Mouse (Mus musculus) cerebellum, adult 11-12 months (tissue): Measurements from ENCODE around the gene Tox3.
A peak's percentile ranks its signal among the peaks of the same experiment; 100 is the strongest.

ENCODE experiments used
- DNase-seq: peaks from one replicate; pipeline ENCODE4 v3.0.0; 2022

The Tox3 gene

DNA sequence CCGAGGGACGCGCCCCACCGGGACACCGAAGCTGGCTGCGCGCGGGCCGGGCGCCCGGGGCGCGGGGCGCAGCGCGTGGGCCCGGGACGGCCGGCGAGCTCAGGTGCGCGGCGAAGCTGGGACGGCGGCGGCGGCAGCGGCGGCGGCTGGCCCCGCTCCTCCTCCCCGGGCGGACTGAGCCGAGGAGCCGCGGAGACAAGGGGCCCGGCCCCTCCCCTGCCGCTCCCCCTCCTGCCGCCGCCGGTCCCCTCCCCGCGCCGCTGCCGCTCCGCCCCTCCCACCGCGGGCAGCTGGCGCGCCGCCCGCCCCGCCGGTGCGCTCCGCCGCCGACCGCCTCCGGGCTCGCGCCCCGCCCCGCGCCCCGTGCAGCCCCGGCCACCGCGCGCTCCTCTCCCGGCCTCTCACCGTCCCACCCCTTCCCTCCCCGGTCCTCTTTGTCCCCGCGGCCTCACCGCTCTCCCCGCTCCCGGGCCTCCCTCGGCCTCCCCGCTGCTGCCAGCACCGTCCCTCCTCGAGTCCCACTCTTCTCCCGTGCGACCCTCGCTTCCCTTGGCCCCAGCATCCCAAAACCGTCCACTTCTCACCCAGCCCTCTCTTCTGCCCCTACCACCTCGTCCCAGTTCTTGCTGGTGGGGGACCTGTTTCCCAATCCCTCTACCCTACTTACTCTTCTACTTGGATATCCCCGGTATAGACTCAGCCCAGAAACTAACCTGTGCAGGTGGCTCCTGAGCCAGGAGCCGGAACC lies at the start of gene Tox3:
TSS of gene Tox3 (minus strand) at position 166 of the 748 bp plus-strand sequence.
- no peak for DNase-seq

DNA sequence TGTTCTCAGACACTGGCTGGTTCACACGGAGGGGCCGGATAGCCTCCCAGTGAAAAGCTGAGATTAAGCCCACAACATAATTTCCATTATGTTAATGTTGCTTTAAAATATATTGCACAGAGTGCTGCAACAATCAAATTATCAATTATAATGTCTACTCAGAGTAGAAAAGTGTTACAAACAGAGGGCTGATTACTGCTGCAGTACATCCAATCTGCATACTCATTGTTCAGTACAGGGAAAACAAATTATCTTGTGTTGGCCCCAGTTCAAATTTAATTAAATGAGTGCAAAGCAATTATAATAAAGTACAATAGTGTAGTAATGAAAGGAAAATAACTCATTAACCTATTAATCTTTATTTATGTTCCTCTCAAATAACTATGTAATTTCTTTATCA lies 44.5 kb upstream of the Tox3 start:
- no peak for DNase-seq

DNA sequence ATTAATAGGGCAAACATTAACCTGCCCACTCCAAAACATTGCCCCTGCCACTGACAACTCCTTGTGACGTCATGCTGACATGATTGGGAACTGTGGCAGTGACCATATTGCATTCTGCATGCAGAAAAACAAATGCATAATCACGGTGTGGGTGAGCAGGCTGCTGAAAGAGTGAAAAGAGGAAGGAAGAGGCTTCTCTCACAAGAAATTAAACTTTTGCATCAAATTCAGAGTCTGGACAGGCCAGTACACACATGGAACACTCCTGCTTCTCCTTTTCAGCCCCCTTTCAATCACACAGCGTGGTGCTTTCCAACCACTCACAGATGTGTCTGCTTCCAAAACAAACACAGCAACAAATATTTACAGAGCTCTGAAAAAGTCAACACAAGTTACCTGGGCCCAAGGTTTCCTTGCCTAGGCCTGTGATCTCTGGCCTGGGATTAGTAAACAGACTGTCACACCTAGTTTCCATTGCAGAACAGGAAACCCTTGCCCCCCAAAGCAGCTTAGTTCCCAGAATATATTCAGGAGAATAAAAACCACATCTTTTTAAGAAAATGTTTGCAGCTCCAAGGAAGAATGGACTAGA lies 43.4 kb upstream of the Tox3 start:
- no peak for DNase-seq

DNA sequence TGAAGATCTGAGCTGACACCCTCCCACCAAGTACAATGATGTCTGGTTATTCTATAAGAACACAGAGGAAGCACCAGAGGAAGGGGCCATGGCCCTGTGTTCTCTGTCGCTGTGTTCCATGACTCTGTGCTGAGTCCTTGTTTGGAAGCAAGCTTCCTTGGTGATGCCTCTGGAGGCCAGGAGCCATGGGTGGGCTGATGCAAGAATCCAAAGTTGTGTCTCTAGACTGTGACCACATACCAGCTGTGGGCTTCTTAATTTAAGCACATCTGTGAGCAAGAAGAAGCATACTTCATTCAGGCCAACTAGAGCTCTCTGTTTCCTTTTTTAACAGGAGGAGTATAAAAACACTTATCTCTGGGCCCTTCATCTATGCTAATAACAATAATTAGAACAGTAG lies 42.7 kb upstream of the Tox3 start:
- no peak for DNase-seq

DNA sequence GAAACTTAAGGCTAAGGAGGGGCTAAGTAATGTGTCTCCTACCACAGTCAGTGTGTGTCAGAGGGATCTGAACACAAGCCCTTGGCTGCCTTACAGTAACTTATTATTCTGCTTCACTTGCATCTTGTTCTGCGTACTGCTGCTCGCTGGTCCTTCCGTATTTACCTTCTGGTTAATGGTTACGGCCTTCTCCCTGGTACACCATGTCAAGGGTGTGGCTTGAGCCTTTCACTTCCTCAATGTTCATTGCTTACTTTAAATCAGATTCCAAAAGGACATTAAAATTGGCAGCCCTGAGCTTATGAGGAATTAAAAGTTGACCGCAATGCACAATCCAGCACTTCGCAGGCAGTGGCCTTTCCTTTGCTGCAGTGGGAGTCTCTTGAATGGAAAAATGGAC lies 30.9 kb upstream of the Tox3 start:
- no peak for DNase-seq

DNA sequence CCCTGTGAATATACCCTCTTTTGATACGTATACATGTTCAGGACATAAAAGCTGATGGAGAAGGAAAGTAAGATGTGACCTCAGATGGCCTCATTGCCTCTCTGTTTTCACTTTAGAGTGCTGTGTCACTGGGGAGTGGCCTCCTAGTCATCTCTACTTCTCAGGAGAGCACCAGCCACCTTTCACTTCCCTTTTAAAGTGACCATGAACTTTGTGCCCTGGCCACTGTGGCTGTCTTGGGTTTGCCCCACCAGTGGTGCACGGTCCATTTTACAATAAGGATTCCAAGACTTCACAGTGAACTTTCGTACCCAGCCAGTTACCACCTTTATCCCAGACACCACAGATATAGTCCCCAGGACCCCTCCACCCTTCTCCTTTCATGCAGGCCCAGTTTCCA lies 29.9 kb upstream of the Tox3 start:
- no peak for DNase-seq

DNA sequence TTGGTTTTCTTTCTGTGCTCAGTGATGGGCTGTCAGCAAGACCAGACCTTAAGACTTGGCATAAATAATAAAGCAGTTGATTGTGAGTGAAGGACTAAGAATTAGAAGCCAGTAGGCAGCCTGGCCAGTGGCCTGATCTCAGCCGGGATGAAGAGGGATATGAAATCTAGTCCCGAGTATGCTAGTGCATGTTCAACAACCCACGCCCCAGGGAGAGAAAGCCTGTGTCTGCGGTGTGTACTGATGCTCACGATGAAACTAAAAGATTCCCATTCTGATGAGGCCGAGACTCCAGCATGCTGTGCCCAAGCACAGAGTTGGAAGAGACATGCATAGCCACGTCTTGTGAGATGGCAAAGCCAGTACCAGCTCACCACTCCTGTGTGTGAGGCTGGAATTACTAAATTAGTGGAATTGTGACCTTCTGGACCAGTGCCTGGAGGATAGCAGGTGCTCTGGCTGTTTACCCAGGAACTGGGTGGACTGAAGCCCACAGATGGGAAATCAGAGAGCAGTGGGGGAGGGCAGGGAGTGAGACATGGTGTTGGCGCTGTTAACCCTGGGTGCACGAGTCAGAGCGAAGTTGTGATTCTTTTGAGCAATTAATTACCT lies 23.6 kb upstream of the Tox3 start:
- DNase-seq = peak; percentile 71

DNA sequence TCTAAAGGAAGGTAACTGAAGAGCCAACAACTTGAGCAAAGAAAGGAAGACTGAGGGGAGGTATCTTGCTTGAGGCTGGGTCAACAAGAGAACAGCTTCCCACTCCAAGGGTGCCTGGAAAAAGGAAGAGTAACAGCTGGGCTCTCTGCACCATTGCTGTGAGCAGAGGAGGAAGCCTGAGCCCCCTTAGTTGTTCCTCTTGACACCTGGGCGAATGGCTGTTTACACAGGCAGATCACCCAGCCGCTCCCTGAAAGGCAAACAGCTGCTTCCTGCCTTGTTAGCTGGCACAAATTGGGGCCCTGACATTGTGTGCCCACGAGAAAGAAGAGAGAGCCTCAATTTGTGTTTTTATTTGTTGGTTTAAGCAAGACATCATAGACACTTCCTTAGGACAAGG lies 21.7 kb upstream of the Tox3 start:
- DNase-seq = no peak

DNA sequence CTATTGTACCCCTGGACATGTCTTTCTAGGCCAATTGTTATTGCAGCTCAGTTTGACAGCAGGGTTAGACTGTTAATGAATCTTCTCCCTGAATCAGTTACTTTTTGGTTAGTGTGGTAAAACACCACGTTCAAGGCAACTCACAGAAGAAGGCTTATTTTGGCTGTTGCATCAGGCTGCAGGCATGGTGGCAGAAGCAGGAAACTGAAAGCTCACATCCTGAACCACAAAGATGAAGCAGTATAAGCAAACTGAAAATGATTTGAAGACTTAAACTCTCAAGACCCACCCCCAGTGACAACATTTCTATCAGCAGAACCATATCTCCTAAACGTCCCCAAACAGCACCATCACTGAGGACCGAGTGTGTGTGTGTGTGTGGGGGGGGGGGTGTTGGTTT lies 8.6 kb upstream of the Tox3 start:
- DNase-seq = no peak

DNA sequence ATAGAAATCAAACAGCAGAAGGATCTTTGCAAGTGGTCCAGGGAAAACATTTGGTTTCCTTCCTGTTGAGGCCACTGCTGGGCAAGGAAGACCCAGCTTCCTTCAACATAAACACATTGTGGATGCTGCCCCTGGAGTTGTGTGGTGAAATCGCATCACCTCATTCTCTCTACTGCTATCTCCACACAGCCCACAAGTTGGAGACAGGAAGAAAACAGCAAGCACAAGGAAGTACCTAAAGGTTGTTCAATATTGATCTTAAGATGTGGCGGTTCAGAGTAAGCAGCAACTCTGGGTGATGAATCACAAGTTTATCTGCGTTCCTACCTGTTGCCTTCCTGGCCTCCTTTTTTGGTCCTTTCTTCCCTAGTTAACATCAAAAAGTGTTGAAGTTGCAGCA lies 6.6 kb upstream of the Tox3 start:
- DNase-seq = no peak

DNA sequence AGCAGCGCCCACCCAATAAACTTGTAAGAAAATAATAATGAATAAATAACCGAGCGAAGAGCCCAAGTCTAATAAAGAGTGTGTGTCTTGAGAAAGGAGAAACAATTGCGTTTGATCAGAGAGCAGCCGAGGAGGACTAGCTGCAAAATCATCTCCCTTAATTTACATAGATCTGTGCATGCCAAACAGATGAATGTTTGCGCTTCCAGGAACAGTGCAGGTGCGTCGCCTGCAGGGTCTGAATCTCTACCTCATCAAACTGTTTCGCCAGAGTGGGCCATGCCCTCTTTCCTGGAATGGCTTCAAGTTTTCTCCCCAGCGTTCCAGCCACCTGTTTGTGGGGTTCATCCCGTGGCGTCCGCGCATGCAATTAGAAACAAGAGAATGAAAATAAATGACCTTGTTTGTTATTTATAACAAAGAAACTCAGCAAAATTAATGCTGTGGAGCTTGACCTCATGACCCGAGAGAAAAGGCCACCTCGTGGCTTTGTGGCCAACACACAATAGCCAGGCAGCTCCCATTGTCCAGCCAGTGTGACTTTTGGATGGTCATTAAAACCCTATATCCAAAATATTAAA lies 5.9 kb upstream of the Tox3 start:
- DNase-seq = no peak

DNA sequence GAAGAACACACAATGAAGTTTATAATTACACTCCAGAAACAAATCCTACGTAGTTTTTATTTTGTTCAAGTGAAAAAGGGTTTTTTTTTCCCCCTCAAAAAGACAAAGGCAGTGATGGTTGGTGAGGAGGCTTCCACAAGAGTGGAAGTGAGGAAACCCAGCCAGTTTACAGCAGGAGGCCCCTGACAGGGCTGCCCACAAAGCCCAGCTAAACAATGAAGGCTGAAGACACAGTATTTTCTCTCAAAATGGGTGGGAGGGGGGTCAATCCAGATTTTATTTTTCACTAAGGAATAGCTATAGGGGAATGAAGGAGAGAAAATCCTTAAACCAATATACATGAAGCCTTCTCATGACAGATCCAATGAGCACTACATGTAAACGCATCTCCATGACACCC lies 5.4 kb upstream of the Tox3 start:
- no peak for DNase-seq

DNA sequence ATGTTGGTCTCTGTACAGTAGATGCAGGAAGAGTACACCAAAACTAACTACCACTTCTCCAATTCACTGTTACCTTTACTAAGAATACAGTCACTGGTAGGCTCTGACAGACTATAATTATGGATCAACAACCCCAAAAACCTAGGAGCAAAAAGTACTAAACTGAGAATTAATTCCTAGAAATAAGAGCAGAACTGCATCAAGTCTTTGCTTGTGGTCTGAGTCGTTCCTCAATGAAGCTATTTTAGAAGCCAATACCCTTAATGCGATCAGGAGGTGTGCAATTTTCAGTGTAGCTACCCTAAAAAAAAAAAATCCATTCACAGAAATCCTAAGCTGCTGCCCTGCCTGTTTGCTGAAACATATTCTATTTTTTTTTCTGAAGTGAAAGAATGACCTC lies 4.8 kb upstream of the Tox3 start:
- no peak for DNase-seq

DNA sequence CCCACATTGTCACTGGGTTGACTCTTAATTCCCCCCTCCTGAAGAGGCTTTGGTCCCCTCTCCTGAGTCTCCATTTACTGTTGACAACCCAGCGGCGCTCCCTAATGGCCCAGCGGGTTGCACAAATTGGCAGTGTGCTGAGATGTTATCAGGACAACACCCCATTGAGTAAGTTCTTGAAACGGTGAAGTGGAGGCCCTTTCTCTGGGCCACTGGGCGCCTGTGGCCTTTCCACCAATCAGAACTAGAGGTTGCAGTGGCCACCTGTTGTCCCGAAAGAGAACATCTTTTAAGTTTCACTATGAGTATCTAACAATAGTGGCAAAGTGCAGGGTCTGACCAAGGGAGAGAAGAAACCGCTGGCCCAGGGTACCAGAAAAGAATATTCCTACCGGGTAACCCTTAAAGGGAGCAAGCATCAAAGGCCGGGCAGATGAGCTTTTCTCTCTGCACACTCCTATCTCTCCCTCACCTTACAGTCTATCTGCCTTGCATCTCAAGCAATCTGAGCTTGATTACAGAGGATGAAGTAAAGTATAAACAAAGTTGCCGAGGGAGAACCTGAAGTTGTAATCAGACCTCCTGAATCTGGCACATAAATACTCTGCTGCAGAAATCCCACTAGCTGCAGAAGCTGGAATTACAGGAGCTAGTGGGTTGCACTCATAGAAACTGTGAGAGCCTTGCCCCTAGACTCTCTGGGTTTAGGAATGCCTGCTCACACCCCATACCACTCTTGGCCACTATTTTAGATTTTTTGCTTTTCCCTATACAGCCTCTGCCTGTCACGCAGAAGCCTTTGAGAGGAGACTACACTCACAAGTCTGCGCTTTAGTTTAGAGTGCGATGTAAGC lies 1.8 kb upstream of the Tox3 start:
- no peak for DNase-seq

DNA sequence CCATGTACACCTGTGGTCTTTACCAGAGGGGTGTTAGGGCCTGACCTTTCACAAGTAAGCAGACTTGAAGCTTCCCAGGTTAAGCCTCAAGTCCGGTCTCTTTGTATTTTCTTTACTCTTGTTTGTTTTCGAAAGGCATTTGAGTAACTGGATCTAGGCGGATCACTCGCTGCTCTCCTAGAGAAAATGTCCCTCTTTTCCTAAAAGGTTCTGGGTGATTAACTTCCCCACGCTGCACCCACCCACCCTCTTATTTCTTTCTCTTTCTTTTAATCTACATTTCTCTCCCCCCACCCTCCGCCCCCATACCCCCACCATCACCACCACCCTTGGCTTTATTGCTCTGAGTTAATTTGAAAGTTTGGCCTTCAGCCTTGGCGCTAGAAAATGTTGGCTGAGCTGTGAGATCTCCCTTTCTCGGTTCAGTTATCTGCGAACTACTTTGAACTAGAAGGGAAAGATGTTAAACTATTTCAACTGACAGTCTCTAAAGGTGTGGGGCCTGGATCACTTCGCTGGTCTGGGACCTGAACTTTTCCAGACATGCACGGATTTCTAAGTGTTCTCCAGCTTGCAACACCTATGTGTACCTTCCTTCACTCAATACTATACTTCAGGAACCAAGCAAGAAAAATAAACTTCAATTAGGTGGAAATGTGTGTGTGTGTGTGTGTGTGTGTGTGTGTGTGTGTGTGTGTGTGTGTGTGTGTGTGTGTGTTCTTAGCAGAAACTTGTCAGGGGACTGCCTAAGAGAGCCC lies 962 bp upstream of the Tox3 start:
- no peak for DNase-seq

DNA sequence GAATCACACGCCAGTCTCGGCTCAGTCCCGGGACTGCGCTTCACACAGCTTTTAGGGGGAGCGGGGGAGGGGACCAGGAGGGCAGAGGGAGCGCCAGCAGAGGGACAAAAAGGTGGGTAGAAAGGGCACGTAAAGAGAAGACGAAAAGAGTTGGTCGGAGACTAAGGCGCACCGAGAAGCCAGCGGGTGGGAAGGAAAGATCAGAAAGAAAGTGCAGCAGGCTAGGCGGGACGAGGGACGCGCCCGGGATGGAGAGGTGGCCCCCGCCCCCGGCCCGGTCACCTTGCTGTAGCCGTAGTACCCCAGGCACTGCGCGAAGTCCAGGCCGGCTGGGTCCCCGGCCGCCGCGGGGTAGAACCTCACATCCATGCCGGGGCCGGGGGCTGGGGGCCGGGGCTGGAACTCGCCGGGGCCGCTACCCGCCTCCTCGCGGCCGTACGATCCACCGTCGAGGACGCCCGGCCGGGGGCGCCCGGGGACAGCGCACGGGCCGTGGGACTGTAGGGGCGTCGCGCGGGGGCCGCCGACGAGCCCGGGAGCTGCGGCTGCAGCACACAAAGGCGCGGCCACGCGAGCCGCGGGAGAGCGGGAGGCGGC lies 464 bp downstream of the Tox3 start:
- no peak for DNase-seq

DNA sequence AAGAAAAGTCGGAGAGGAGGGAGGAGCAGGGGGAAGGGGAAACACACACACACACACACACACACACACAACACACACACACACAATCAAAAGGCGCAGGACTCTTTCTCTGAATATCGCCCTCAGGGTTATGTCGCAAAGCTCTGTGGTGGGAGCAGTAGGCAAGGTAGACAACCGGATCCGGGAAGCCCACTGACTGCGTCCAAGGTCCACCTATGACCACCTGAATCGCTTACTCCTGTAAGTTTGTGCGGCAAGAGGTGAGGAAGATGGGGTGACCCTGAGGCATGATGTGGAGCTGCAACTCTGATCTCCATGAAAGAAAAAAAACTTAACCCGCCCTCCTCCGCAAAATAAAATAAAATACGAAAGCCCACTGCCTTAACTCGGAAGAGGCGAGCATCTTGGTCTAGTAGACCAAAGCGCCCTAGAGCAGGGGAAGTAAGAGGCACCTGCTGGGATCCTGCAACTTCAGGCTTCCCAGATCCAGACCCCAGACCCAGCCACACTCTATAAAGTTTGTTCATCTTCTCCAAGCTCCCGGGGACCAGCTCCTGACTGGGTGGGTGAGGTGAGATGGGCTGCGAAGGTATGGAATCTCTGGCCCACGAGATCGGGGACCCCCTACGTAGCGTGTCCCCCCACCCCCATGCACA lies 1.1 kb downstream of the Tox3 start:
- no peak for DNase-seq

DNA sequence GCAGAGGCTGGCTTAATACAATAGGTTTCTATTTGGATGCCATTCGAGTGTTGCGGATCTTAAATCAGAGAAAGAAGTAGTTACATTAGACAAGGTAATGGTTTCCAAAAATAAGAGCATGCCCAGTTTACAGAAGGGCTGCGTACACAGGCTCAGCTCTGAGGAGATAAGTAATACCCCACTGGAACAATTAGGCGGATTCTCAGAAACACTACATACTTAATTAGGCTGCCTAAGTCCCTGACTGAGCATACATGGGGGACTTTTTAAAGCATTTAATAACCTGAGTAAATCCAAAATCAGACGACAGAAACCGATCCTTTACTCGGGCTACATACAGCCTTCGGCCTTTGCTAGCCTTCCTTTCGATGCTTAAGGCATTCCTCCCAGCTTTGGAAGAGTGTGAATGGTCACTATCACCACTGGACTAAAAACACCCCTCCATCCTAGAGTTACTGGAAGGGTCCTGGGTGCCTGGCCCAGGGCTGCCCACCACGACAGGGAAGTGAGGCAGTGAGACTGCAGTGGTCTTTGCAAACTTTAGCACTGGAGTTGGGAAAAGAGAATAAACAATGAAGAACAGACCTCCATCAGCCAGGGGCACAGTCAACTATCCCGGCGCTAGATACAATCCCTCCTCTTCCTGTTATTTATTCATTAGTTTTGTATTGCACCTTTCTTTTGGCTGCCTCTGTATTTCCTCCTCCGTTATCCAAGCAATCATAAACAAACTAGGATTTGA lies 1.8 kb downstream of the Tox3 start:
- DNase-seq = no peak

DNA sequence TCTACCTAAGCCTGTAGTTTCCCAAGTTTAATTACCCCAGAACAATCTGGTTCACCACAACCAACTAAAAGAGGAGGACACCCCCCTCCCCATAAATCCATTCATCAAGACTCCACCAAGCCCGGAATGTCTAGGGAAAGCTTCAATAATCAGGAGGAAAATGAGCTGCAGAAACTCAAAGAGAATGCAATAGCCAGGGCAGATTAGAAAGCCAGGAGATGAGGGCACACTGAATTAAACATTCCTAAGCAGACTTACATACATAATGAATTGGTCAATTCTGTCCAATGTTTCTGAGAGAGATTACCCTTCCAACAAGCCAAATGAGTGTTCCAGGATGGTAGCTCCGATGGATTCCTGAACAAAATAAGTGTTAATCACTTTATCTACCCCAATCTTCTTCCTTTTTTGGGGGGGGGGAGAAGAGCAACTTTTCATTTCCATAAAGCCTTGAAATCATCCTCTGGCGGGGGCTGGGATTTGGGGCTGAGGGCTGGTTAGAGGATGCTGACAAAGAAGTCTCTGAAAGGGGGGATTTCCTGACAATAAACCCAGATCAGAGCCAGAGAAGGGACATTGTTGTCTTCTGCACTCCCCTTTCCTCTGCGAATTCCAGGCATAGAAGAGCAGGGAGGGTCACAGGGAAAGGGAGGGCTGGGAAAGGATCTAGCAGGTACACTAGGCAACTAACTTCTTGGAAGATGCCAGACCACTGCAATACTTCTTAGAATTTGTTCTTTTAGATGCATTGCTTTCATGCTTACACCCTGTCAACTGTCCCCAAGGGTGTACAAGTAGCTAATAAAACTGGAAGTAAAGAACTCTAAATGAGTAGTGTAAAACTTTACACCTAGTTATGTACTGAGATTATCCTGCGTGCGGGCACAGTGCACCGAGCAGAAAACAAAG lies 17.5 kb downstream of the Tox3 start:
- DNase-seq = no peak

DNA sequence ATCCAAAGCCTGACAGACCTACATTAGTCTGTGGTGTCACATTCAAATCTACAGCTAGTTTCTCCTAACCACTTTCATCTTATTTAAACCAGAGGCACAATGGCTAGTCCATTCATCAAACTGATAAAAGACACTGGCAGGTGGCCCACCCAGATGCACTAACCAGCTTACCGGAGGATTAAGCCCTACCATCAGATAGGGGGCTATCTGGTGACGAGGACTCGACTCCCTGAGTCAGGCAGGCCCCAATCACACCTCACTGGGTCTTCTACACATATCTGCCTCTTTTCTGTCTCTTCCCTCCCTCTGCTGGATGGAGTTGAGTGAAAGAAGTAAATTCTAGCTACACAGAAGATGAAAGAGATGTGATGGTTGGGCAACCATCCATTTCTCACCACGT lies 24.3 kb downstream of the Tox3 start:
- no peak for DNase-seq
